Mouse (Mus musculus) bone marrow macrophage, adult 2 months (primary cell): ENCODE measurements at regions not wholly inside any gene's neighbourhood (a gene's known extent, or its start where the extent isn't known, plus 50 kb on each side); places are given as distances from the start of the nearest gene placed in this dataset.

Experiments used
- CTCF ChIP-seq: IDR thresholded peaks from 2 replicates; pipeline ENCODE4 v1.5.1; 2012; ENCODE audit warnings: low read depth, mild to moderate bottlenecking, low read length, moderate library complexity
- POLR2A ChIP-seq: IDR thresholded peaks from 2 replicates; pipeline ENCODE4 v1.6.1; 2012; ENCODE audit warnings: mild to moderate bottlenecking, low read depth, low read length, borderline replicate concordance

DNA sequence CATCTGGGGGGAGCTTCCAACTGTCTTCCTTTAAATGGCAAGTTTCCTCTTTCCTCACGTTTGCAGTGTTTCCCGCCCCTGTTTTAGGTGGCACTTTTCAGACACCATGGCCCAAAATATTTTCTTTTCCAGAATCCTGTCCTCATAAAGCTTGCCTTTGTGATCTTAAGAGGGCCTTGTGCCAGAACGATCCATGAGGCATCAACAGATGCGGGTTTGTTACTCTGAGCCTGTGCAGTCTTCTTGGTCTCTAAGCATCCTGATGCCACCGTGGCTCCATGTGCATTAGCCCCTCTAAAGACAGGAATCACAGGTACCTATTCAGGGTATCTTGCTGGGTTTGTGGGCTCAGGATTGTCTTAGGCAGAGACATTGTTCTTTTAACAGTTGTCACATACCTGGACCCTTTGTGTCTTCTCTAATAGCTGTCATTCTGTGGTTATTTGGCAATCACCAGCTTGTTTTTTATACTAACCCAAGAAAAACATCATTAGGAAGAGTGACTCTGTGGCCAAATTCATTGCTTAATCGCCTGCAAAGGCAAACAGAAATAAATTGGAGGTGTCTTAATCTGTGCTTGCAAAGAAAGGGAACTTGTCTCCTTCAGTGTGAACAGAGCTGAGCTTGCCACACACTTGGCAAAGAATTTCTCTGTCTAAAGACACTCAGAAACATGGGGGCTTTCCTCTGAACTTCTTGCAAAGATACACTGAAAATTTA is 179.3 kb downstream of the Nuak1 start:
- TF ChIP-seq CTCF (no peak), POLR2A (no peak)
